9 mouse cellular contexts compared by ENCODE assay signal in the genomic region with DNA sequence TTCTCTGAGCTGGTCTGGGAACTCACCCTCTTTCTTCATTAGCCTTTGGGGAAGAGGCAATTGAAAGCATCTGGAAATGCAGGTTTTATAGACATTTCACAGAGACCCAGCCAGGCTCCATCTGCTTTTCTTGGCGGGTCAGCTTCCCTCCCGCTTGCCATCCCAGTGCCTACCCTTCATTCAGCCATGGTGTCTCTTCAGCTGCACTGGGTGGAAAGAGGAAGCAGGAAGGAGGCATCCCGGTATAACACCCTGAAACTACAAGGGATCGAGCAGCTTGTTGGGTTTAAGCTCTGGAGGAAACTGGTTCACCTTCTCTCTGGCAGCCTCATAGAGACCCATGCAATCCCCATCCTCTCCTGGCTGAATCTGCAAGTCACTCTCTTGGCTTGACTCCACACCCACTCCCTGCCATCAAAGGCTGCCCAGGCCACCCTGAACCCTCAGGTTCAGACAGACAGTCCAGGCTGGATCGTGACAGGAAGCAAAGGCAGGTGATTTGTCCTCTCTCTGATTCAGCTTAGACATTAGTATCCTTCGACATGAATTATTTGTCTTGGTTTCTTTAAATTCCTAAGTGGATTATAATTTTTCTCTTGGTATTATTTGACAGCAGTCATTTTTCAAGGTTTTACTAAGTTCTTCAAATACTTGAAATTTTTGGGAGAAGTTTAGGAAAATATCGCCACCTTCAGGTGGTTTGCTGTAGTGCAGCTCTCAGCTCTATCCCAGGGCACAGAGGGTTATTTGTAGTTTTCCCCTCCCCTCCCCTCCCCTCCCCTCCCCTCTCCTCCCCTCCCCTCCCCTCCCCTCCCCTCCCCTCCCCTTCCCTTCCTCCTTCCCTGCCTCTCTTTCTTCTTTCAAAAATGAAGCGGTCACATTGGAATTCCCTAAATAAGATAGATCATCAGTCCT.
A peak's percentile ranks its signal among the peaks of the same experiment; 100 is the strongest.
DNase-seq lines count a peak whose midpoint lies in the region; ATAC-seq and TF ChIP-seq lines count a peak whose summit lies in the region.
"Had no signal": no experiment of that assay in that cellular context is flagged by ENCODE, and none has a peak within 500 bp of the region (broad histone marks: within the 10 kb centered on the region; RNA-seq: fewer than 3 reads in every experiment).

No protein-coding gene starts in this region.

- no peaks in the 10 kb centered on the region for H3K27me3 ChIP-seq in heart, embryonic 11.5 days (ENCODE audit: control insufficient read depth, insufficient read depth, low read length)
- H3K27me3 ChIP-seq in kidney, postnatal 0 days (ENCODE audit: insufficient read depth, low read length) = no peaks in the 10 kb centered on the region
- no peaks in the 10 kb centered on the region for H3K27me3 ChIP-seq in lung, embryonic 15.5 days

- no peak for ATAC-seq in heart, embryonic 11.5 days (replicated peaks; ENCODE audit: insufficient number of reproducible peaks, low FRiP score, low TSS enrichment)
- no peak for ATAC-seq in kidney, postnatal 0 days (replicated peaks; ENCODE audit: low FRiP score, low read depth)
- ATAC-seq in lung, embryonic 15.5 days (ENCODE audit: borderline replicate concordance, extremely low read depth, low FRiP score, low TSS enrichment) = no peak

- no peak overlapping the region for H3K4me3 ChIP-seq in heart, embryonic 11.5 days (ENCODE audit: low read depth, low read length)
- H3K4me3 ChIP-seq in kidney, postnatal 0 days (replicated peaks; ENCODE audit: low read depth, low read length) = no peak overlapping the region
- no peak overlapping the region for H3K4me3 ChIP-seq in lung, embryonic 15.5 days

- peaks cover 25% of the 10 kb centered on the region for H3K4me1 ChIP-seq in heart, embryonic 11.5 days (ENCODE audit: control insufficient read depth, insufficient read depth, low read length)
- H3K4me1 ChIP-seq in kidney, postnatal 0 days (replicated peaks; ENCODE audit: insufficient read depth, low read length) = no peaks in the 10 kb centered on the region; the same call in 1 of the 2 replicates
- peaks cover 16% of the 10 kb centered on the region; the same call in 1 of the 2 replicates for H3K4me1 ChIP-seq in lung, embryonic 15.5 days

- H3K4me2 ChIP-seq in heart, embryonic 11.5 days = no peak overlapping the region
- no peak overlapping the region for H3K4me2 ChIP-seq in kidney, postnatal 0 days (ENCODE audit: low read length)
- H3K4me2 ChIP-seq in lung, embryonic 15.5 days = no peak overlapping the region

- H3K27ac ChIP-seq in heart, embryonic 11.5 days (ENCODE audit: low read depth, low read length) = 0 out of 2 replicates have a peak overlapping the region, but pooled peaks have one; percentile 15
- no peak overlapping the region for H3K27ac ChIP-seq in kidney, postnatal 0 days
- peak overlapping the region; percentile 12 for H3K27ac ChIP-seq in lung, embryonic 15.5 days
- H3K27ac ChIP-seq: macrophage had no signal

- no peaks in the 10 kb centered on the region; the same call in 1 of the 2 replicates for H3K36me3 ChIP-seq in heart, embryonic 11.5 days (ENCODE audit: control insufficient read depth, insufficient read depth, low read length)
- H3K36me3 ChIP-seq in kidney, postnatal 0 days (ENCODE audit: insufficient read depth, low read length) = peaks cover 7% of the 10 kb centered on the region; the same call in 1 of the 2 replicates
- peaks cover 28% of the 10 kb centered on the region; the same call in 1 of the 2 replicates for H3K36me3 ChIP-seq in lung, embryonic 15.5 days

- intact Hi-C loops in gastrocnemius, postnatal 36 days (cut with DNase I) = loop anchor here (2.0 to 5.0 kb wide), 4 partner anchors 42 to 492 kb away; a partner anchor contains a TSS

- peak; percentile 59 for DNase-seq in gastrocnemius, postnatal 10 days
- DNase-seq in gastrocnemius, postnatal 36 days = no peak
- peak; percentile 64 for DNase-seq in R1 (ENCODE audit: low read depth, low spot score)
- peak; percentile 73 for DNase-seq in embryo, embryonic 10 days (ENCODE audit: low spot score)
- peak; percentile 83 for DNase-seq in kidney, postnatal 0 days (ENCODE audit: low spot score)
- peak; percentile 42 for DNase-seq in skeletal muscle tissue, adult 2 months (ENCODE audit: low read depth, low spot score)

- peak; percentile 72 for TF ChIP-seq CTCF in kidney, postnatal 0 days (IDR thresholded peaks at IDR 0.05; ENCODE audit: low read depth)

- 57% methylated on average over 7 of the region's 8 CpGs for WGBS in heart, embryonic 11.5 days (ENCODE audit: insufficient replicate concordance)
- 42% methylated on average over 8 of the region's 8 CpGs for WGBS in kidney, postnatal 0 days
- 44% methylated on average over 7 of the region's 8 CpGs for WGBS in lung, embryonic 15.5 days

- H3K9me3 ChIP-seq in heart, embryonic 11.5 days (replicated peaks; ENCODE audit: control insufficient read depth, low read length) = no peaks in the 10 kb centered on the region
- no peaks in the 10 kb centered on the region for H3K9me3 ChIP-seq in kidney, postnatal 0 days (replicated peaks; ENCODE audit: low read length)
- H3K9me3 ChIP-seq in lung, embryonic 15.5 days = no peaks in the 10 kb centered on the region

- peak overlapping the region; percentile 28; the same call in 1 of the 2 replicates for H3K9ac ChIP-seq in heart, embryonic 11.5 days (ENCODE audit: low read depth, low read length)
- no peak overlapping the region for H3K9ac ChIP-seq in kidney, postnatal 0 days (ENCODE audit: low read depth, low read length)
- no peak overlapping the region for H3K9ac ChIP-seq in lung, embryonic 15.5 days

Comparison
In these comparisons a context has a peak if more than half of its experiments do, and no peak if none do; other contexts are left out.
1. DNase-seq: peak in gastrocnemius, postnatal 10 days (single experiment), R1 (single experiment), embryo, embryonic 10 days (single experiment), kidney, postnatal 0 days (single experiment) and skeletal muscle tissue, adult 2 months (single experiment); none in gastrocnemius, postnatal 36 days (0 of 2).